Comparison of ENCODE assay signal across 15 mouse cellular contexts in genomic region chr5:136215211-136215610, GRCm38 (mm10). TPM values are rescaled to one million over a fixed set of nuclear protein-coding genes. Genes with fewer than 3 reads are reported as not detected.
DNase-seq lines count a peak whose midpoint lies in the region; ATAC-seq and TF ChIP-seq lines count a peak whose summit lies in the region.
"Had no signal": no experiment of that assay in that cellular context is flagged by ENCODE, and none has a peak within 500 bp of the region (broad histone marks: within the 10 kb centered on the region; RNA-seq: fewer than 3 reads in every experiment).

No protein-coding gene starts in this region.

- H3K27ac ChIP-seq in heart, adult 2 months, result no peak overlapping the region
- H3K27ac ChIP-seq in lung, embryonic 14.5 days (ENCODE audit: low read depth), result no peak overlapping the region
- no peak overlapping the region for H3K27ac ChIP-seq in CH12.LX (ENCODE audit: insufficient read depth, low read depth)
- H3K27ac ChIP-seq in brown adipose tissue, adult 24 weeks (replicated peaks; ENCODE audit: low read depth, low read length), result peak overlapping the region; percentile 93
- H3K27ac ChIP-seq: forebrain, embryonic 12.5 days; kidney, embryonic 15.5 days; limb, embryonic 13.5 days; midbrain, embryonic 15.5 days had no signal

- no peaks in the 10 kb centered on the region for H3K27me3 ChIP-seq in heart, adult 2 months (ENCODE audit: control insufficient read depth, insufficient read depth, low read length)
- H3K27me3 ChIP-seq in lung, embryonic 14.5 days (ENCODE audit: insufficient read depth, low read length), result no peaks in the 10 kb centered on the region
- H3K27me3 ChIP-seq in CH12.LX (replicated peaks), result no peaks in the 10 kb centered on the region
- H3K27me3 ChIP-seq: forebrain, embryonic 12.5 days; kidney, embryonic 15.5 days; limb, embryonic 13.5 days; midbrain, embryonic 15.5 days had no signal

- TF ChIP-seq CTCF in heart, adult 2 months (IDR thresholded peaks at IDR 0.05), result peak; percentile 44
- TF ChIP-seq CTCF in lung, embryonic 14.5 days (IDR thresholded peaks at IDR 0.05; ENCODE audit: low read depth), result peak; percentile 50
- peak in 1 of 2 experiments; percentile 31; a peak in 2 of 4 replicates for TF ChIP-seq CTCF in CH12.LX (conservative IDR thresholded peaks at IDR 0.05 in 1 of 2, IDR thresholded peaks at IDR 0.05 in 1 of 2; ENCODE audit: low read depth in 2 of 2, low read length in 2 of 2)

- no peak overlapping the region for H3K4me3 ChIP-seq in heart, adult 2 months
- no peak overlapping the region for H3K4me3 ChIP-seq in lung, embryonic 14.5 days (ENCODE audit: low read depth, low read length)
- no peak overlapping the region for H3K4me3 ChIP-seq in CH12.LX (replicated peaks in 1 of 3; ENCODE audit: low read depth in 2 of 3, low read length in 2 of 3, poor library complexity in 1 of 3)
- no peak overlapping the region for H3K4me3 ChIP-seq in brown adipose tissue, adult 24 weeks (ENCODE audit: insufficient read depth, low read depth, low read length)
- H3K4me3 ChIP-seq: forebrain, embryonic 12.5 days; kidney, embryonic 15.5 days; limb, embryonic 13.5 days; midbrain, embryonic 15.5 days had no signal

- H3K36me3 ChIP-seq in heart, adult 2 months (ENCODE audit: control insufficient read depth, insufficient read depth, low read length), result no peaks in the 10 kb centered on the region
- H3K36me3 ChIP-seq in lung, embryonic 14.5 days (ENCODE audit: insufficient read depth), result 0 out of 2 replicates have a peak, but pooled peaks cover under 1% of the 10 kb centered on the region
- H3K36me3 ChIP-seq in CH12.LX (replicated peaks in 1 of 2; ENCODE audit: control insufficient read depth in 1 of 2, insufficient read depth in 1 of 2, low read length in 1 of 2), result peaks cover 8 to 23% of the 10 kb centered on the region in 2 experiments
- H3K36me3 ChIP-seq: kidney, embryonic 15.5 days had no signal

- no peaks in the 10 kb centered on the region for H3K9me3 ChIP-seq in lung, embryonic 14.5 days (ENCODE audit: low read depth, low read length)
- H3K9me3 ChIP-seq in CH12.LX (replicated peaks; ENCODE audit: low read length), result peaks cover 13% of the 10 kb centered on the region
- H3K9me3 ChIP-seq: kidney, embryonic 15.5 days; limb, embryonic 13.5 days; midbrain, embryonic 15.5 days had no signal

- no peaks in the 10 kb centered on the region for H3K4me1 ChIP-seq in heart, adult 2 months (ENCODE audit: control insufficient read depth, insufficient read depth, low read length)
- no peaks in the 10 kb centered on the region for H3K4me1 ChIP-seq in lung, embryonic 14.5 days (ENCODE audit: insufficient read depth)
- H3K4me1 ChIP-seq in CH12.LX (ENCODE audit: control insufficient read depth in 1 of 2, insufficient read depth in 2 of 2), result peaks cover 14 to 23% of the 10 kb centered on the region in 2 experiments
- peaks cover 20% of the 10 kb centered on the region for H3K4me1 ChIP-seq in brown adipose tissue, adult 24 weeks (ENCODE audit: control insufficient read depth, insufficient read depth, insufficient read length, low read length)
- H3K4me1 ChIP-seq: forebrain, embryonic 12.5 days; limb, embryonic 13.5 days; midbrain, embryonic 15.5 days had no signal

- dilution Hi-C loops in CH12.LX (cut with MboI; ENCODE audit: extremely low pct_ligation_motif_present, extremely low pct_unique_long_range_greater_than_20kb, low sequenced_read_pairs), result no loop called here

- 86% methylated on average over 3 of the region's 3 CpGs for WGBS in heart, adult 2 months
- 90% methylated on average over 3 of the region's 3 CpGs for WGBS in lung, embryonic 14.5 days

- no peak; the same call in 1 of the 2 replicates for TF ChIP-seq RAD21 in CH12.LX (IDR thresholded peaks at IDR 0.05; ENCODE audit: low read depth, low read length)

- H3K79me2 ChIP-seq in heart, adult 2 months (replicated peaks; ENCODE audit: control insufficient read depth, insufficient read depth, low read length), result no peaks in the 10 kb centered on the region
- no peaks in the 10 kb centered on the region for H3K79me2 ChIP-seq in CH12.LX (replicated peaks; ENCODE audit: control insufficient read depth, extremely low read depth, insufficient read depth, poor library complexity, severe bottlenecking)

- no peak for DNase-seq in heart, adult 2 months
- DNase-seq in heart, postnatal 36 days, result no peak
- no peak for DNase-seq in lung, embryonic 14.5 days
- DNase-seq in lung, postnatal 36 days, result no peak
- DNase-seq in CH12.LX (ENCODE audit: extremely low read depth), result no peak
- no peak for DNase-seq in layer of hippocampus, postnatal 10 days (ENCODE audit: low spot score in 2 of 2)
- DNase-seq in cerebellum, postnatal 36 days, result no peak
- DNase-seq: layer of hippocampus, postnatal 36 days; right cerebral cortex, postnatal 25 days had no signal

- ATAC-seq in lung, embryonic 14.5 days (ENCODE audit: insufficient read depth), result no peak
- ATAC-seq: midbrain, embryonic 15.5 days had no signal

- no peak for TF ChIP-seq POLR2A in heart, adult 2 months (IDR thresholded peaks at IDR 0.05; ENCODE audit: insufficient read depth, low read depth, low read length)
- no peak for TF ChIP-seq POLR2A in CH12.LX (IDR thresholded peaks at IDR 0.05; ENCODE audit: low read depth, low read length)

- no peak overlapping the region for H3K4me2 ChIP-seq in lung, embryonic 14.5 days
- no peak overlapping the region for H3K4me2 ChIP-seq in CH12.LX (ENCODE audit: insufficient read depth, low read depth, poor library complexity, severe bottlenecking)
- H3K4me2 ChIP-seq: forebrain, embryonic 12.5 days; heart, embryonic 11.5 days; kidney, embryonic 15.5 days; limb, embryonic 13.5 days; midbrain, embryonic 15.5 days had no signal

- intact Hi-C loops in heart, adult 2 months (cut with DNase I), result no loop called here
- intact Hi-C loops in heart, postnatal 36 days (cut with DNase I), result no loop called here

- in situ Hi-C loops in CH12.LX (cut with MboI; ENCODE audit: low pct_ligation_motif_present, low pct_unique_long_range_greater_than_20kb, low sequenced_read_pairs), result no loop called here

- no peak for TF ChIP-seq EP300 in heart, adult 2 months (IDR thresholded peaks at IDR 0.05; ENCODE audit: insufficient read depth, low read depth, low read length)
- no peak for TF ChIP-seq EP300 in CH12.LX (IDR thresholded peaks at IDR 0.05; ENCODE audit: low read length)

- no peak overlapping the region for H3K9ac ChIP-seq in heart, adult 2 months (ENCODE audit: low read depth, low read length)
- H3K9ac ChIP-seq in lung, embryonic 14.5 days, result no peak overlapping the region
- H3K9ac ChIP-seq in CH12.LX (ENCODE audit: insufficient read depth, low read depth), result no peak overlapping the region
- H3K9ac ChIP-seq: forebrain, embryonic 12.5 days; kidney, embryonic 15.5 days; limb, embryonic 13.5 days; midbrain, embryonic 15.5 days had no signal

TF ChIP-seq in CH12.LX, 34 proteins besides CTCF, POLR2A, EP300 and RAD21:
- TF ChIP-seq SMC3 (IDR thresholded peaks at IDR 0.05; ENCODE audit: low read depth, low read length) (peak; percentile 21; the same call in 1 of the 2 replicates), HCFC1 (IDR thresholded peaks at IDR 0.05; ENCODE audit: low read depth, low read length) (no peak)
TF ChIP-seq in CH12.LX: peak in this region for 1.

RNA-seq across cellular contexts. Expression of gene Prkrip1, which starts 16.4 kb away (rescaled TPM):
- 10 to 100 TPM; 16.8 to 19.0 TPM for total RNA-seq in heart, adult 2 months (2021)
- 8.2 and 9.2 TPM in 2 replicates for polyA plus RNA-seq in heart, adult 2 months (2012; rRNA removed)
- total RNA-seq in heart, postnatal 36 days (2021), result 10 to 100 TPM; 15.2 to 20.5 TPM
- 52.1 and 60.3 TPM in 2 replicates for polyA plus RNA-seq in lung, embryonic 14.5 days (2014; fragmentation: Nextera tagmentation; extraction: Ambion mirVana)
- 45.5 and 59.1 TPM in 2 replicates for total RNA-seq in CH12.LX (2012; rRNA removed)
- total RNA-seq in CH12.LX (2014; rRNA removed), result 43.7 and 47.7 TPM in 2 replicates
- polyA plus RNA-seq in CH12.LX (2012; ENCODE audit: insufficient read length, low read depth), result 94.8 and 117 TPM in 2 replicates
- polyA plus RNA-seq in brown adipose tissue, adult 24 weeks (2012; ENCODE audit: insufficient read depth, insufficient read length, missing spikeins), result 38.5 and 40.6 TPM in 2 replicates
- total RNA-seq in layer of hippocampus, postnatal 10 days (2021), result 10 to 100 TPM; 45.2 to 46.3 TPM

RNA-seq across cellular contexts. Expression of gene Sh2b2, which starts 31.1 kb away (rescaled TPM):
- under 1 TPM; 0.55 to 0.80 TPM for total RNA-seq in heart, adult 2 months (2021)
- polyA plus RNA-seq in heart, adult 2 months (2012; rRNA removed), result 2.2 and 6.7 TPM in 2 replicates
- total RNA-seq in heart, postnatal 36 days (2021), result under 1 TPM; 0.43 to 0.83 TPM
- 5.7 and 5.9 TPM in 2 replicates for polyA plus RNA-seq in lung, embryonic 14.5 days (2014; fragmentation: Nextera tagmentation; extraction: Ambion mirVana)
- total RNA-seq in CH12.LX (2012; rRNA removed), result 16.2 and 17.9 TPM in 2 replicates
- total RNA-seq in CH12.LX (2014; rRNA removed), result 8.1 and 8.5 TPM in 2 replicates
- polyA plus RNA-seq in CH12.LX (2012; ENCODE audit: insufficient read length, low read depth), result 26.4 and 27.8 TPM in 2 replicates
- polyA plus RNA-seq in brown adipose tissue, adult 24 weeks (2012; ENCODE audit: insufficient read depth, insufficient read length, missing spikeins), result 67.4 and 106 TPM in 2 replicates
- 10 to 100 TPM; 13.2 to 13.4 TPM for total RNA-seq in layer of hippocampus, postnatal 10 days (2021)

RNA-seq across cellular contexts. Expression of gene Orai2, which starts 44.7 kb away (rescaled TPM):
- 1 to 10 TPM in 1 of 2 experiments, under 1 TPM in 1; 0.76 to 1.6 TPM for total RNA-seq in heart, adult 2 months (2021)
- 2.9 and 5.5 TPM in 2 replicates for polyA plus RNA-seq in heart, adult 2 months (2012; rRNA removed)
- total RNA-seq in heart, postnatal 36 days (2021), result 1 to 10 TPM; 1.2 to 1.3 TPM
- polyA plus RNA-seq in lung, embryonic 14.5 days (2014; fragmentation: Nextera tagmentation; extraction: Ambion mirVana), result 7.0 and 7.1 TPM in 2 replicates
- total RNA-seq in CH12.LX (2012; rRNA removed) (7.3 and 8.8 TPM in 2 replicates), CH12.LX (2014; rRNA removed) (6.4 and 7.3 TPM in 2 replicates)
- 7.4 TPM in 2 replicates for polyA plus RNA-seq in CH12.LX (2012; ENCODE audit: insufficient read length, low read depth)
- 0.52 and 1.7 TPM in 2 replicates for polyA plus RNA-seq in brown adipose tissue, adult 24 weeks (2012; ENCODE audit: insufficient read depth, insufficient read length, missing spikeins)
- 10 to 100 TPM; 80.6 to 98.3 TPM for total RNA-seq in layer of hippocampus, postnatal 10 days (2021)

Comparison
In these comparisons a context has a peak if more than half of its experiments do, and no peak if none do; other contexts are left out.
1. RNA of gene Sh2b2, which starts 31.1 kb away (total RNA-seq): 8.1 to 17.9 TPM in CH12.LX and 13.2 to 13.4 TPM in layer of hippocampus, postnatal 10 days; 0.43 to 0.83 TPM in heart, postnatal 36 days and 0.55 to 0.80 TPM in heart, adult 2 months; every median in the first group is over 4 times any median in the second.
2. RNA of gene Orai2, which starts 44.7 kb away (total RNA-seq): 80.6 to 98.3 TPM in layer of hippocampus, postnatal 10 days; 6.4 to 8.8 TPM in CH12.LX, 0.76 to 1.6 TPM in heart, adult 2 months and 1.2 to 1.3 TPM in heart, postnatal 36 days; every median in the first group is over 4 times any median in the second.